Mouse (Mus musculus) cerebellum, postnatal 14 days (tissue): ENCODE data around the gene Phlda1.

Experiments used
- DNase-seq, 2 experiments: peaks; one replicate each; pipeline ENCODE4 v3.0.0; 2021; ENCODE audit warnings: mixed read lengths in 2 of 2

Gene Phlda1

DNA sequence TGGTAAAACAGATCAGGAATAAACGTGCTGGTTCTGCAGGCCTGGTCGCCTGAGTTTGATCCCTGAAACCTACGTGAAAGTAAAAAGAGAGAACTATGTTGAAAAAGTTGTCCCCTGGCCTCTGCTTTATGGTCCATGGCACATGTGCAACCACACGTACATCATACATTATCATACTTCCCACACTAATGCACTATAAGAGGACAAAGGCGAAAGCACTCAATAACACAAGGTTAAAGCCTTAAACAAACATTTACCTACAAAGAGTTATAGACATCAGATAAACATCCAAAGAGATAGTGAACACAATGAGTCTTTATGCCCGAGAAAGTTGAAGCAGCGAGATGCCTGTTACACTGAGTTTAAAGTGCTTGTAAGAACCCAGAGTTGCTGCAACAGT, 24.3 kb downstream of the Phlda1 start:
- DNase-seq, result no peak

DNA sequence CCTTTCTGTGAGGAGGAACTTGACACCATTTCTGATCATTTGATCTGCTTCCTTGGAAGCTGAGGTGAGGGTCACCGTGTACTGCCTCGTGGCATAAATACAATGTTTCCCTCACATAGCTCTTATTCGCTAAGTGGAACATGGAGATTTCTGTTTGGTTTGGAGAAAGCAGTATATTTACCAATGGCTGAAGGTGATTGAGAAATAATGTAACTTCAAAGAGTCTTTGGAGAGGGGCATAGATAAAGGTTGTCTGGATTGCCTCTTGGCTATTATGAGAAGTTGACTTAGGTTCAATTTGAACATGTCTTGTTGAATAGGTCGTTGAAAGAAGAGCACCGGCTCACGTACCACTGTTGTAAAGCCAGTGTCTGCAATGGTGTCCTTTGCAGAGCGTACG, 28.6 kb downstream of the Phlda1 start:
- no peak for DNase-seq

DNA sequence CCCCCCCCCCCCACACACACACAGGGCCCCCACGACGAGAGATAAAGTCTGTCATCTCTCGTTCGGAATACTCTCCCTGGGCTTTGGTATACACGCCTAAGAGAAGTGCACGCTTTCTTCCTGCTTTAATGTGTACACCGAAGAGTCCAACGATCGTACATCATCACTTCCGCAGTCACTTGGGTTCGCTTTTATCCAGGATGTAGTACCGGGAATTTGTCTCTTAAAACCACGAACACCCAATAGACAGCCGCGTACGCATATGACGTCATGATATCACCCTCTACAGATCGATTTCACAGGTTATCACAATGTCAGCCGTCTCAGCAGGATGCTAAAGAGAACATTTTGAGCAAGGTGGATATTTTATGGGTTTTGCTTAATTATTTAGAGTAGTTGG, 31.3 kb downstream of the Phlda1 start:
- no peak for DNase-seq

DNA sequence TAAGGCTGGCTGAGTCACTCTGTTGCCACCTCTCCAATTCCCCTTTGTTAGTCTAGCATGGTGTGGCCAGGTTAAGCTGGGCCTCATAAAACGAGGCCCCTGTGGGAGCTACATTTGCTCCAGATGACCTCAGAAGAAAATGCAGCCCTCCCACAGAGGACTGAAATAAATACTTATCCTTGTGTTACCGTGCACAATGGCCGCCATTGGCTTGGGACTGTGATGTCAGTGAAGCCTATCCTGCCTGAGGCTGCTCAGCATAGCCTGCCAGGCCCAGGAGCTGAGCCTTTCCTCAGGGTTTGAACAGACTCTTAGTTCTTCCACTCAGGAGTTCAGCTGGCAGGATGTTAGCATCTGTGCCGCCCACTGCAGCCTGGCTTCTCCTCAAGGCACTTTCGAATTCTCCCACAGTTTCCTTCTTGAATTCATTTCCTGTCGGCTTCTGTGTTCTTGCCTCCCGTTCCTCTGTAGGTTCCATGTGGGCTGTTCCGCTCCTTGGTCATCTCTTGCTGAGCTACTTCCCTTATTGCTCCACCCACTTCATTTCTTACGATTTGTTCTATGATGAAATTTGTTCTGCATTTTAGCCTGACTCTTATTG, 33.7 kb downstream of the Phlda1 start:
- no peak for DNase-seq

DNA sequence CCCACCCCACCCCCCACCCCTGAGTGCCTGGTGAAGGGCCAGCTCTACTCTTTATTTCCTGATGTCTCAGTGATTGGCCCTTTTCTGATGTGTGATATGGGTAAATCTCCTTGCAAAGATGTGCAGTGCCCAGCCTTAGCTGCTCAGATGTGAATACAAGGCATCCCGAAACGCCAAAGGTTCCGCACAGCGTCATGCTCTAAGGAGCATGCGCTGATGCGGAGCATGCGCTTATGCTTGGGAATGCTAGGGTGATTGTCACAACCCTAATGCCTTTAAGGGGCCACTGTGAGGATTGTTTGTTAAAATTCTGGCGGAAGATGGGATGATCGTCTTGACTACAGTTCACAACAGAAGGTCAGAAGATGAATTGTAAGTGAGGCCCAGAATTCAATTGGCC, 34.6 kb downstream of the Phlda1 start:
- DNase-seq, result no peak

DNA sequence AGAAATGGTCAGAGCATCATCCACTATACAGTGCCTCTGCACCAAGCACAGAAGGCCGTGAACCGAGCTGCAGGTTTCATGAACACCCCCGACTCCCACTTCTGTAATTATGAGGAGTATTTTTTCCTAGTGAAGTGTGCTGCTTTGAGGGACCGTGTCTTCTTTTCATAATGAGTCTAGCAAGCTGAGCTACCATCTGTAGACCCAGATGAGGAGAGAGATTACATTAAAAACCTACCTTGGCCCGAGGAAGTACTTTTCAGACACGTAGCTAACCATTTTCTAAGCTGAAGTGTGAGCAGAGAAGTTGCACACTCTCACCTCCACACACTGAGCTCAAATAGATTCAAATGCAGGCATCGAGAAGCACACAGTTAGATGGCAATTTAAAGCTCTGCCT, 37.0 kb downstream of the Phlda1 start:
- no peak for DNase-seq

DNA sequence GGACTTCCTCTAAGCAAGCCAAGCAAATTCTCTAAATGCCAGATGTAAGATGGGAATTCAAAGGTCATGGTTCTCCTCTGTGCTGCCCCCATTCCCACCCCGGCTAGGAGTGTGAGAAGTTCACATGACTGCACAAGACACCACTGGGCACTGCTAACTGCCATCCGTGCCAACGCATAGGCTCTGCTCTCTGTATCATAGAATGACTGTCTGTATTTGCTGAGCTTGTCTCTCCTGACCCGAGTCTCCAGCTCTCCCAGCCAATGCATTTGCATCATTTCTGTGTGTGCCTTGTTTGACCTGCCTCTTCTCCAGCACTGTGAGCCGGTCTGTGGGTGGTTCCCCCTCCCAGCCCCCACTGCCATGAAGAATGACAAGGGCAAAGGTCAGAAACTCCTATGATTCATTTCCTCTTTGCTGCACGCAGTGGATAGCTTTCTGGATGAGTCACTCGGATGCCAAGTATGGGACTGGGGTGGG, 37.7 kb downstream of the Phlda1 start:
- DNase-seq, result no peak

DNA sequence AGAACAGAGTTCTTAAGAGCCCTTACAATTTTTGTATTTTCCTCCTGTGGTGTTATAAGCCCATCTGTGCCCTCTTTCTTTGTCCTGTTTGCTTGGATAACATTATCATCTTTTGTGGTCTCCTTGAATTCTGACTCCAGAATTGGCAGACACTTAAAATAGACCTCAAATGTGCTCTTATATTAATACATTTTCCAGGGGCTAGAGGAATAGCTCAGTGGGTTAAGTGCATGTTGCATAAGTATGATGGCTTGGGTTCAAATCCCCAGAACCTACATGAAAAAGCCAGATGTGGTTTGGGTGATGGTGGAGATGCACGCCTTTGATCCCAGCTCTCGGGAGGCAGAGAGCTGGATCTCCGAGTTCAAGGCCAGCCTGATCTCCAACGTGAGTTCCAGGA, 38.2 kb downstream of the Phlda1 start:
- DNase-seq, result no peak

DNA sequence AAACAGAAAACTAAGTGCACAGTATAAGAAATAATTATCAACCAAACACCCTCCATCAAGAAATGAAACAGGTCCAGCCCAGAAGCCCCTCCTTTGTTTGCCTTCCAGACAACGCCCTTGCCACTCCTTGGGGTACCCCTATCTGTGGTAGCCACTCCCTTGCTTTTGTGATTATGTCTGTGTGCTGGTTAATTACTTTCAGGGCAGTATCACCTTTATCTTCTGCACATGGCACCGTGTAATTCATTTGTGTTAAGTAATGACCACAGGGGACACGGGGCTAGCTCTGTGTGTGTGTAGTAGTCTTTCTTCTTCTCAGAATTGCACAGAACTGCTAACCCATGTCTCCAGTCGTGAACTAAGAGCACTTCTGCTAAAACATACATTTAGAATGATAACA, 39.6 kb downstream of the Phlda1 start:
- no peak for DNase-seq

DNA sequence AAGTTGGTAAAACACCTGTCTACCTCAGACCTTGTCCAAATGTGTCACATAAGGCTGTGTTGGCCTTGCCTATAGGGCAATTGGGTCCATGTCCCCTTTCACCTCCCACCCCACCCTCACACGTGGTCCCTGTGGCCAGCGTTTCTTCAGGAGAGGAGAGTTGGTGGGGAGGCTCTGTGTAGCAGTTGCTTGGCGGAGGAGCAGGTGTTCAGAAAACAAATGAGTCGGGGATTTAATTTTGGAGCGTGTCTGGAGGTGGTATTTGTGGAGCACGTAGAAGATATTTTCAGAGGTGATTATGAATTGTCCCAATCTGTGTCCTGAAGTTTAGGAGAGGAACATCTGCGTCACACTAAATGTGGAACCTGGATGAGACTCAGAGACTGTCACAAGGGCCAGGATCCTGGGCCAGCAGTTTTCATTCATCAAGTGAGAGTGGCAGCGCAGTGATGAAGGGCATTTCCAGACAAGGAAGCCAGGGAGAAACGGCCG, 41.8 kb downstream of the Phlda1 start:
- DNase-seq, result peak in 1 of 2 experiments; percentile 22

DNA sequence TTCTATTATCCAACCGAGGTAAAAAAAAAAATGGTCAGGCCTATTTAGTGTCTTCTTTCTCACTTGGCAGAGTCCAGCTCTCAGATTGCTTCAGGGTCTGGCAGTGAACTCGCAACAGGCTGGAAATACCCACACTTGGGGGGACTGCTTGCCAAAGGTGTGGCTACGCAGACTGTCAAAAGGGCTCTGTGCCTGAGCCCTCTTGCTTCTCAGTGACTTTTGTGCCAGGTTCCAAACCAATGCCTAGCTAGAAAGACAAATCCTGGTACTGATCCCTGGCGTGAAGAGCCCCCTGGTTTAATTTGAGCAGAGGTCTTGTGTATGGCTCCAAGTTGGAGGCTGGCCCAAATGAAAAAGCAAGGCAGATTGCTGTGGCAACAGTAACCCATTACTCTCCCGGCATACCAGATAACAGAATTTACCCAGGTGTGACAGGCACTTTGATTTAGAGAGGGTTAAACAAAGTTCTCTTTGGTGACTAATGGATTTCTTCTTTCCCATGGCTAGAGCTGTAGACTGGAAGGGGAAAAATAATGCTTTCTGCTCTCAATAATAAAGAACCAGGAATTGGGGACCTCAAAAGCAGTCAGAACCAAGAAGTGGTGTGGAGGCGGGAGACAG, 44.1 kb downstream of the Phlda1 start:
- DNase-seq, result peak; percentile 82 to 89

DNA sequence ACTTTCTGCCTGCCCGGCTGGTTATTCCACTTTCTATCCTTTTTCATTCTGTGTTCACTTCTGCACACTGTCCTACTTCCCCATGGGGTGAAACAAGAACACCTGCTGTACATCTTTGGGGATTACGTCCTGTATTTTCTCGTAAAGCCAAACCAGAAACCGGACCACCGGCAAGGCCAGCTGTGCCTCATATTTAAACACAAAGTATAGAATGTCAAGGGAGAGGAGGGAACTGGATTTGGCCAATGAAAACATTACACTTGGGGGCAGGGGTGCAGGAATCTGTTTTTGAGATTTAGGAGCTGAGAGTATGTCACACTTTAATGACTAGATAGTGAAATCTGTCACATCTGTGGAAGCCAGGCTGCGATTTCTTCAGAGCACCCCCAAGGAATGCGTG, 47.6 kb downstream of the Phlda1 start:
- no peak for DNase-seq

DNA sequence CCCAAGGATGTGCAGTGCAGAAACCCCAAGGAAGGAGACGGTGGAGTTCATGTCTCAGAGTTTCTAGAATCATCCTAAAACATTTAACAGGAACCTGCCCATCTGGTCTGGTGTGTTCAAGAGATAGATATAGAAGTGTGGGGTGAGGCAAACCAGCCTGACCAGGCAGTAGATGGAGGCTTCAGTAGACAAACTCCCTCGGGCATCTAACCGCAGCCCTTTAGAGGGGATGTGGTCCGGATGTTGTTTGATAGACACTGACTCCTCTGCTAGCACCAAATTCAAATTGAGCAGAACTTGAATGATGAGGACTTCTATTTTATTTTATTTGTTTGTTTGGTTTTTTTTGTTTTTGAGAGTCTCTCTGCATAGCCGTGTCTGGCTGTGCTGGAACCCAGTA, 48.6 kb downstream of the Phlda1 start:
- no peak for DNase-seq

DNA sequence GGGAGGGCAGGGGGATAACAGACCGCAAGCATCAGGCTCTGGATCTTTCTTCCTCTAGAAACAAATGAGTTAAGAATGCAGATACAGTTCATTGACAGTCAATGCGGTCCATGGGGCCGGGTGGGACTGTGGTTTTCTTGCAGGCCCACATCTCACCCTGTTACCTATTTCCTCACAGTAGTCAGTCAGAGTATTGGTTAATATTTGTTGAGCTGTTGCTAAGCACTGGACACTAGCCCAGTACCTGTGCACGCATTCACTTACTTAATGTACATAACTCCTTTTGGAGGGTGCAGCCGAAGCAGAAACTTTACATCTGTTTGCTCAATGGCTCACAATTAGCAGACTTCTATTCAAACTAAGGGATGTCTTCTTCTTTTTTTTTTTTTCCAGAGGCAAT, 52.1 kb downstream of the Phlda1 start:
- DNase-seq, result no peak
